Mouse (Mus musculus) stomach, embryonic 16.5 days (tissue): ENCODE results near the gene Dnah2. TPM values are rescaled to one million over a fixed set of nuclear protein-coding genes. Genes with fewer than 3 reads are reported as not detected.

ENCODE experiments used
- ATAC-seq: fragments of 200-750 bp; cut with Nextera tagmentation; 2 replicates; pipeline ENCODE4 v1.8.0; 2017; ENCODE audit warnings: moderate number of reproducible peaks, moderate TSS enrichment; ENCODE audit not compliant: insufficient read depth, low FRiP score
- H3K27ac ChIP-seq: fragments of 300-500 bp; sonication (generic); 2 replicates; pipeline ENCODE4 v1.5.1; 2014; ENCODE audit warnings: low read length
- H3K27me3 ChIP-seq: fragments of 300-500 bp; sonication (generic); 2 replicates; pipeline ENCODE4 v1.6.1; 2014; ENCODE audit warnings: low read length, control low read depth, mixed read lengths; ENCODE audit not compliant: control insufficient read depth, insufficient read depth
- H3K36me3 ChIP-seq: fragments of 300-500 bp; sonication (generic); 2 replicates; pipeline ENCODE4 v1.6.1; 2014; ENCODE audit warnings: low read length; ENCODE audit not compliant: control insufficient read depth, insufficient read depth
- H3K4me1 ChIP-seq: fragments of 300-500 bp; sonication (generic); 2 replicates; pipeline ENCODE4 v1.6.1; 2014; ENCODE audit warnings: low read length, control low read depth, mixed read lengths; ENCODE audit not compliant: control insufficient read depth, insufficient read depth
- H3K4me2 ChIP-seq: fragments of 300-500 bp; sonication (generic); 2 replicates; pipeline ENCODE4 v1.6.1; 2014; ENCODE audit warnings: low read depth, low read length, mixed read lengths
- H3K4me3 ChIP-seq: fragments of 300-500 bp; sonication (generic); replicated peaks from 2 replicates; pipeline ENCODE4 v1.5.1; 2014; ENCODE audit warnings: mild to moderate bottlenecking, low read length
- H3K9ac ChIP-seq: fragments of 300-500 bp; sonication (generic); 2 replicates; pipeline ENCODE4 v1.6.1; 2014; ENCODE audit warnings: low read length
- H3K9me3 ChIP-seq: fragments of 300-500 bp; sonication (generic); replicated peaks from 2 replicates; pipeline ENCODE4 v1.6.1; 2016; ENCODE audit warnings: low read length, control low read depth; ENCODE audit not compliant: control insufficient read depth
- WGBS: fragments of 180-500 bp; shearing (Covaris S2); extraction: QIAGEN DNeasy Blood & Tissue Kit; methylation state at CpG from one replicate; pipeline ENCODE4 v1.1.7; 2014; 5-methylcytosine and 5-hydroxymethylcytosine counted together
- polyA plus RNA-seq: library from polyadenylated mRNA; unstranded; fragments of >200 nt; fragmentation: Nextera tagmentation; extraction: Ambion mirVana; gene quantifications from 2 replicates; pipeline ENCODE4 v1.2.1, GENCODE M21; 2015

Gene Dnah2
- polyA plus RNA-seq, 1 experiment from 2014 or later, result 0.54 TPM

- Histone ChIP-seq H3K9me3 (no peaks in the 10 kb centered on the region), H3K27ac (peak overlapping the region; percentile 19; the same call in 1 of the 2 replicates), H3K27me3 (no peaks in the 10 kb centered on the region), H3K9ac (peak overlapping the region; percentile 17; the same call in 1 of the 2 replicates), H3K4me2 (peak overlapping the region; percentile 98), H3K36me3 (0 out of 2 replicates have a peak, but pooled peaks cover 4% of the 10 kb centered on the region), H3K4me3 (0 out of 2 replicates have a peak overlapping the region, but pooled peaks have one; percentile 0), H3K4me1 (peaks cover 45% of the 10 kb centered on the region)
- no peak for ATAC-seq
- 54% methylated on average over 7 of the region's 7 CpGs for WGBS
Observed at GRCm38 (mm10) chr11:69412548-69412947, 136.4 kb downstream of the Dnah2 start.

GRCm38 (mm10) chr11:69411538-69412203 lies 137.2 kb downstream of the Dnah2 start:
- no peaks in the 10 kb centered on the region for H3K9me3 ChIP-seq
- 1% methylated on average over 39 of the region's 39 CpGs for WGBS
- no peaks in the 10 kb centered on the region for H3K27me3 ChIP-seq
- H3K4me2 ChIP-seq, result peak overlapping the region; percentile 98
- H3K4me1 ChIP-seq, result peaks cover 45% of the 10 kb centered on the region
- H3K27ac ChIP-seq, result peak overlapping the region; percentile 100
- peak overlapping the region; percentile 72 for H3K4me3 ChIP-seq
- peaks cover 13% of the 10 kb centered on the region; the same call in 1 of the 2 replicates for H3K36me3 ChIP-seq
- peak overlapping the region; percentile 89 for H3K9ac ChIP-seq
- ATAC-seq, result peak; percentile 7; the same call in 1 of the 2 replicates

- Histone ChIP-seq H3K4me2 (peak overlapping the region; percentile 98), H3K36me3 (peaks cover 18% of the 10 kb centered on the region), H3K4me1 (peaks cover 45% of the 10 kb centered on the region), H3K9me3 (no peaks in the 10 kb centered on the region), H3K27ac (peak overlapping the region; percentile 100), H3K9ac (peak overlapping the region; percentile 89), H3K4me3 (peak overlapping the region; percentile 72), H3K27me3 (no peaks in the 10 kb centered on the region)
- ATAC-seq, result peak; percentile 70
- WGBS, result under 1% methylated on average over 26 of the region's 26 CpGs
Observed at GRCm38 (mm10) chr11:69411073-69411535, 137.8 kb downstream of the Dnah2 start.

- peak overlapping the region; percentile 100 for H3K27ac ChIP-seq
- ATAC-seq, result peak; percentile 5; the same call in 1 of the 2 replicates
- H3K4me2 ChIP-seq, result peak overlapping the region; percentile 98
- 1% methylated on average over 41 of the region's 41 CpGs for WGBS
- H3K36me3 ChIP-seq, result peaks cover 24% of the 10 kb centered on the region
- H3K4me3 ChIP-seq, result peak overlapping the region; percentile 72
- H3K9ac ChIP-seq, result peak overlapping the region; percentile 89
- H3K27me3 ChIP-seq, result no peaks in the 10 kb centered on the region
- H3K9me3 ChIP-seq, result no peaks in the 10 kb centered on the region
- H3K4me1 ChIP-seq, result peaks cover 45% of the 10 kb centered on the region
Observed at GRCm38 (mm10) chr11:69410310-69411072, 138.4 kb downstream of the Dnah2 start.

GRCm38 (mm10) chr11:69410045-69410309 lies 138.9 kb downstream of the Dnah2 start:
- Histone ChIP-seq H3K36me3 (peaks cover 28% of the 10 kb centered on the region), H3K9me3 (no peaks in the 10 kb centered on the region), H3K4me1 (peaks cover 43% of the 10 kb centered on the region), H3K27ac (peak overlapping the region; percentile 100), H3K9ac (peak overlapping the region; percentile 89), H3K27me3 (no peaks in the 10 kb centered on the region), H3K4me2 (peak overlapping the region; percentile 98), H3K4me3 (peak overlapping the region; percentile 72)
- no peak for ATAC-seq
- WGBS, result under 1% methylated on average over 18 of the region's 18 CpGs

- H3K36me3 ChIP-seq, result peaks cover 32% of the 10 kb centered on the region
Observed at GRCm38 (mm10) chr11:69409378-69410044, 139.4 kb downstream of the Dnah2 start.

GRCm38 (mm10) chr11:69408541-69409377 lies 140.2 kb downstream of the Dnah2 start:
- H3K4me2 ChIP-seq, result peak overlapping the region; percentile 98
- ATAC-seq, result peak; percentile 76
- under 1% methylated on average over 33 of the region's 33 CpGs for WGBS
- H3K4me1 ChIP-seq, result peaks cover 30% of the 10 kb centered on the region
- peak overlapping the region; percentile 72 for H3K4me3 ChIP-seq
- peak overlapping the region; percentile 100 for H3K27ac ChIP-seq
- H3K36me3 ChIP-seq, result peaks cover 34% of the 10 kb centered on the region
- no peaks in the 10 kb centered on the region for H3K27me3 ChIP-seq
- no peaks in the 10 kb centered on the region for H3K9me3 ChIP-seq
- H3K9ac ChIP-seq, result peak overlapping the region; percentile 89

More at GRCm38 (mm10) chr11:69409378-69410044, 139.4 kb downstream of the Dnah2 start:
- ATAC-seq, result peak; percentile 69
- Histone ChIP-seq H3K4me2 (peak overlapping the region; percentile 98), H3K27ac (peak overlapping the region; percentile 100), H3K27me3 (no peaks in the 10 kb centered on the region), H3K9ac (peak overlapping the region; percentile 89), H3K4me3 (peak overlapping the region; percentile 72), H3K4me1 (peaks cover 38% of the 10 kb centered on the region), H3K9me3 (no peaks in the 10 kb centered on the region)
- under 1% methylated on average over 45 of the region's 46 CpGs for WGBS

- Histone ChIP-seq H3K9ac (no peak overlapping the region), H3K27me3 (no peaks in the 10 kb centered on the region), H3K36me3 (peaks cover 34% of the 10 kb centered on the region), H3K4me1 (peaks cover 19% of the 10 kb centered on the region), H3K4me2 (peak overlapping the region; percentile 98; the same call in 1 of the 2 replicates), H3K4me3 (no peak overlapping the region), H3K9me3 (no peaks in the 10 kb centered on the region), H3K27ac (no peak overlapping the region)
- 79% methylated on average over 4 of the region's 4 CpGs for WGBS
- no peak for ATAC-seq
Observed at GRCm38 (mm10) chr11:69407724-69408004, 141.2 kb downstream of the Dnah2 start.
